Mouse (Mus musculus) gastrocnemius, postnatal 25 days (tissue): ENCODE measurements around the gene Pno1. TPM values are rescaled to one million over a fixed set of nuclear protein-coding genes. Genes with fewer than 3 reads are reported as not detected.
A peak's percentile ranks its signal among the peaks of the same experiment; 100 is the strongest.

Experiments
- DNase-seq: peaks from one replicate; pipeline ENCODE4 v3.0.0; 2022
- total RNA-seq, 2 experiments: library from RNA; stranded (reverse); gene quantifications; 1 replicate in 1 of 2; 2 replicates in 1 of 2; pipeline ENCODE4 v1.2.3; 2021

Pno1 gene
- total RNA-seq, 2 experiments from 2014 or later: 44.0 to 45.6 TPM

DNA sequence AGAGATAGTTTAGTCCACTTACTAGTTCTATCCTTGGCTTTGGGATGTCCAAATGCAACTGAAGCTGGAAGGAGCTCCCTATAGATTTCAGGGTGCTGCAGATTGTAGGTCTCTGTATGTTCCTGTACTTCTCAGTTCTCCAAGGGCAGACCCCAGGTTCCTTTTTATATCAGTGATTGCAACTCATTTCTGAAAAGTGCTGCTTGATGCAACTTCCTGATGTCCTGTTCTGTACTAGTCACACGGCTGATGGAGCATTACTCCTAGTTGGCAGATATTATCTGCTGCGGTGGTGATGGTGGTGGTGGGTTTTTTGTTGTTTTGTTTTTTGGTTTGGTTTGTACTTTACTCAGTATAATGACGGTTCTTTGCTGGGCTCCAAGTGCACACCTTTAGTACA is 30.6 kb downstream of the Pno1 start:
- DNase-seq: no peak

DNA sequence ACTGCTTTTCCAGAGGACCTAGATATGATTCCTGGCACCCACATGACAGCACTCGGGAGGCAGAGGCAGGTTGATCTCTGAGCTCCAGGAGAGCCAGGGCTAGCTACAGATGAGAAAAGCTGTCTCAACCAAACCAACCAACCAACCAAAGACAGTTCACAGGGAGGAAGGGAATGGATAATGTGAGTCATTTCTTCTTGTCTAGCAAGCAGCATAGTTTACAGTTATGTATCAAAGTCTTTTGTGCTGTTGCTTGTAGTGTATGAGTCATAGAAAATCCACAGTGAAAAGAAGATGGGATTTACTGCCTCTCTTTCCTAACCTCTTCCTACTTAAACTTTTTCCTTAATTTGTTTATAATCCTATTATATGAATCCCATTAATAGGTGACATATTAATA is 34.7 kb downstream of the Pno1 start:
- no peak for DNase-seq

DNA sequence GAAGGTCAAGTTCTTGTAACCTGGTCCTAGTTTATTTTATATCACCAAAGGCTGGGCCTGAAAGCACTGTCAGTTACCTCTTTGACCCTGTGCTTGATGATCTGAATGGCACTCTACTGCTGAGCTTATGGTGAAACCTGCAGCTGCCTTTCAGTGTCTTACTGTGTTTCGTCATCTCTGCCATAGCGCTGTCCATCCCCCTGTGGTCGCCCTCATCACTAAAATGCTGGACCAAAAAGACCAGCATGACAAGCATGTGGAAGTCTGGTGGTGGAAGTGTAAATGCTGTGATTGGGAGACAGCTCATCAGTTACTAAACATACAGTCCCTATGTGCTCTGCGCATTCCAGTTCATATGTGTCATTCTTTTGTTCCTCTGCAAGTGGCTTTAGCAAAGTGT is 39.1 kb downstream of the Pno1 start:
- DNase-seq: no peak

DNA sequence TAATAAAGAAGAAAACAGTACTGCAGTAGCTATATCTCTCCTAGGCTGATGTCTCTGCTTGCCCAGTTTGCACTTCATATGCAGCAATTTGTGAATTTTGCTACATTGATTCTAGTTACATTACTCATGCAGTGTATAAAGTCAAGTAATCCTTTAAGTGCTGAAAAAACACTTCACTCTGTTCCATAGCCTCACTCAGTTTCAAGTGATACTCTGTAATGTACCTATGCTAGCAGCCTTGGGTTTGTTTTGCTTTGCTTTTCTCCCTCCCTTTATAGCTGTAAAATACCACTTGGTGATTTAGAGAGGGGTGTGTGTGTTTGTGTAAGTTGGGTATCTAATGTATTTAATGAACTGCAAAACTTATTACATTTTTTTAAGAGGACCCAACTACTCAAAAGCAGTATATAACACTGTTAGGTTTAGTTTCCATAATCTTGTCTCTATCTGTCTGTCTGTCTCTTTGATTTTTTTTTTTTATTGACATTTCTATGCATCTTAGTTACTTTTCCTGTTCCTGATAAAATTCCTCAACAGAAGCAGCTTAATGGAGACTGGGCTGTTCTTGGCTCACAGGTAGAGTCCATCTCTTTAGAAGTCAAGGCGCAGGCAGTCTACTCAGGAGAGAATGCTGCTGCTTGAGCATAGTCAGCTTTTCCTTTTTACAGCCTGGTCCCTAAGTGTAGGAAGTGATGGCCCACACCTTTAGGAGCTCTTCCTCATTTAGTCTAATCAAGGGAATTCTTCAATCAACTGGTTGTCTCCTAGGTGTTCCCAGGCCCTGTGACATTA is 40.2 kb downstream of the Pno1 start:
- no peak for DNase-seq

- no peak for DNase-seq
Observed at GRCm38 (mm10) chr11:17169262-17169661, 42.1 kb downstream of the Pno1 start.

- DNase-seq: no peak
Observed at GRCm38 (mm10) chr11:17166627-17167026, 44.7 kb downstream of the Pno1 start.

DNA sequence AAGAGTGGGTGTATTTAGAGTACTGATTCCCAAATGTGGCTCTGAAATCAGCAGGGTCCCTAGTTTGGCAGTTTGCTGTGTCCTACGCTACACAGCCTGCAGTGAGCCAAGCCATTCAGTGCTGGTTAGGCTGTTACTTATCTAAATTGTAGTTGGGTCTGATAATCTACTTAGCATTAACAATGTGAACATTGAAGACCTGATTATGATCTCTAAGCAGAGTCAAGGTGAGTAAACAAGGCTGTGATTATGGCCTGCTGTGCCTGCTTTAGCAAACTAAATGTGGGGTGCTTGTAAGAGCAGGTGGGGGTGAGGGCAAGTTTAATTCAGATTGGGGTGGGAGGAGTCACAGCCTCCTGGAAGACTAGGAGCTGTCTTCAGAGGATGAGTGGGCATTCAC is 47.4 kb downstream of the Pno1 start:
- no peak for DNase-seq

DNA sequence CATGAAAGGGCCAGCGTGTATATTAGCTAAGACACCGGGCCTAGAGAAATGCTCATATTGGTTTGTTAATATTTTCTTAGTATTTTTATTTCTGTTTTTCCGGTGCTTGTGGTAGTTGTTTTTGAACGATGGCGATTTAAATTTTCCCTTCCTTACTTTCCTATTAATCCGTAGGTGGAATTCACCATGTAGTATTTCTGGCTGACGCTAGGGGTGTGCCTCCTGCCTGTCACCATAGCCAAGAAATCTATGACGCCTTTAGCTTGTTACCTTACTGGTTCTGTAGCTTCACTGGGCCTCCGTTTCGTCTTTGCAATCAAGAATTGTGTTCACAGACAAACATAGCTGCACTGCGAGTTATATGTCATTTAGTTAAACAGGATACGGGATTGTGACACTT is 51.1 kb downstream of the Pno1 start:
- DNase-seq: no peak

DNA sequence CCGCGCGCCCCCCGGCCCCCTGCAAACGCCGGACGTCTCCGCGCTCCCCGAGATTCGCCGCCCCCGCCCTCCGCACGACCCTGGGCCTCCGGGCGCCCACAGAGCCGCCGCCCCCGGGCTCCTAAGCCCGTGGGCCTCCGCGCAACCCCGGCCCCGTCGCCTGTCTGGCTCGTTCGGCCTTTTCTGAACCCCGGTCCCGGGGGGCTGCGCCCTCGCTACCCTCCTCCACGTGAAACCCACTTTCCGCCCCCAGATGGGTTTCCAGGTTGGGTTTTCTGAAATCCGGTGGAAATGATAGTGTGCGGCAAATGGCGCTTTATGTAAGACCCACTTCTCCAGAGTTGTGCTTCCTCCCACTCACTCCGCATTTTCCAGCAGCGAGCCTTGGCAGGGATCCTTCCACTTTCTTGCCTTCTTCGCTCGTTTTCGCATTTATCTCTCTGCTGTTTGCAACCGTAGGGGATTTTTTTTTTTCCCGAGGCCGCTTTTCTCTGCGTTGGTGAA is 51.6 kb downstream of the Pno1 start:
- DNase-seq: peak; percentile 46

- DNase-seq: peak; percentile 98
Observed at GRCm38 (mm10) chr11:17158858-17159737, 52.3 kb downstream of the Pno1 start, which contains the start of gene Ppp3r1. Ppp3r1 (plus strand) TSS chr11:17159263.

Other genes with a start within 250 kb of the Pno1 start
- 1 to 10 TPM; 4.3 to 5.1 TPM for gene Cnrip1, start 160.0 kb downstream of the Pno1 start, total RNA-seq
- gene Plek, start 159.2 kb downstream of the Pno1 start, total RNA-seq: 1 to 10 TPM; 1.3 to 1.5 TPM
- gene Ppp3r1, start 52.3 kb downstream of the Pno1 start, total RNA-seq: 100 to 1,000 TPM; 140 to 141 TPM
- gene Wdr92, start 29.5 kb downstream of the Pno1 start, total RNA-seq: 1 to 10 TPM; 7.0 to 7.2 TPM
- gene C1d, start 46.0 kb upstream of the Pno1 start, total RNA-seq: 10 to 100 TPM; 29.5 to 30.4 TPM